8 mouse cellular contexts compared by ENCODE assay signal in the genomic region with DNA sequence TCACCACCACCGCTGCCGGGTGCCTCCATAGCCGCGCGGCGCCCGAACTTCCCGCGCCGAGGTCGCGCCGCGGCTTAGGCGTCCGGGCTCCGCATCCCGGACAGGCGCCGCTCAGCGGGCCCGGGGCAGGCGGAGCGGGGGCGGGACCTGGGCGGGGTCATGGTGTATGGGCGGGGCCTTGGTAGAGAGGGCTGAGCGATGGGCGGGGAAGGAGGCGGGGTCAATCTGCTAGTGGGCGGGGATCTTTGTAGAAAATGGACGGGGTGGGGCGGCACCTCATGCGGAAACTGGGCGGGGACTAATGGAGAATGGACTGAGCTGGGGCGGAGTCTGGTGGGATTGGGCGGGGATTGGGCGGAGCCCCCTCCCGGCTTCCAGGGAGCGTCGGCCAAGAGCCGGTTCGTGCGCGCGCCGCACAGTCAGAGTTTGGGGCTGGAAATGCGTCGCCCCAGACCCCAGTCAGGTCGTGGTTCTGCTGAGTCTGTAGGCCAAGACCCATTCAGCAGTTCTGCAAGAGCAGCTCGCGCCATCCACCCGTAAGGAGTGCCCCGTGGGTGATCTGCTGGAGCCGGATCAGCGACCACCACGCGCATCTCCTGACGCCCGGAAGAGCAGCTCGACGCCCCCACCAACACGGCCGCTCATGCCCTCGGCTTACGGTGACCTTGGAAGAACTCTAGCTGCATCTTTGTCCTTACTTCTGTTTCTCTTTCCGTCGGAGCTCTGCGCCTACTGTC. TPM values are rescaled to one million over a fixed set of nuclear protein-coding genes. Genes with fewer than 3 reads are reported as not detected.
DNase-seq lines count a peak whose midpoint lies in the region; ATAC-seq lines count a peak whose summit lies in the region.

A gene (minus strand): TSS at position 143 of the 737 bp plus-strand sequence.

- H3K4me3 ChIP-seq in embryonic facial prominence, embryonic 10.5 days, result peak within 1 kb of the TSS; percentile 74
- peak within 1 kb of the TSS; percentile 69 for H3K4me3 ChIP-seq in intestine, embryonic 15.5 days (replicated peaks)

- DNase-seq in adrenal gland, postnatal 14 days, result peak; percentile 100
- peak; percentile 100 for DNase-seq in embryonic facial prominence, embryonic 10.5 days (ENCODE audit: low spot score)
- peak; percentile 99 to 100 for DNase-seq in gastrocnemius, postnatal 4 days (ENCODE audit: low spot score in 2 of 2)
- peak; percentile 97 for DNase-seq in left cerebral cortex, postnatal 14 days (ENCODE audit: low spot score in 2 of 2)
- DNase-seq in right cerebral cortex, postnatal 14 days, result peak; percentile 98
- DNase-seq in urinary bladder, postnatal 25 days (ENCODE audit: low spot score), result peak; percentile 99

- H3K4me1 ChIP-seq in embryonic facial prominence, embryonic 10.5 days, result peaks cover 84% of the 10 kb centered on the region
- peaks cover 17% of the 10 kb centered on the region for H3K4me1 ChIP-seq in intestine, embryonic 15.5 days (replicated peaks)

- peaks cover 7% of the 10 kb centered on the region; the same call in 1 of the 2 replicates for H3K36me3 ChIP-seq in embryonic facial prominence, embryonic 10.5 days (replicated peaks)
- H3K36me3 ChIP-seq in intestine, embryonic 15.5 days, result no peaks in the 10 kb centered on the region

- H3K9me3 ChIP-seq in embryonic facial prominence, embryonic 10.5 days, result no peaks in the 10 kb centered on the region
- H3K9me3 ChIP-seq in intestine, embryonic 15.5 days, result no peaks in the 10 kb centered on the region

- peak; percentile 95 for ATAC-seq in intestine, embryonic 15.5 days
- peak; percentile 89 for ATAC-seq in megakaryocyte-erythroid progenitor cell, adult 5-6 weeks (replicated peaks; ENCODE audit: low FRiP score, low TSS enrichment, poor library complexity, severe bottlenecking)

- peak within 1 kb of the TSS; percentile 91 for H3K27ac ChIP-seq in embryonic facial prominence, embryonic 10.5 days (replicated peaks)
- H3K27ac ChIP-seq in intestine, embryonic 15.5 days, result peak within 1 kb of the TSS; percentile 45

- WGBS in embryonic facial prominence, embryonic 10.5 days, result under 1% methylated on average over 69 of the region's 69 CpGs
- WGBS in intestine, embryonic 15.5 days, result under 1% methylated on average over 69 of the region's 69 CpGs

- H3K4me2 ChIP-seq in intestine, embryonic 15.5 days (replicated peaks), result peak within 1 kb of the TSS; percentile 98

- intact Hi-C loops in left cerebral cortex, postnatal 14 days (cut with DNase I), result loop anchor here (5.0 kb wide), 5 partner anchors 42 to 122 kb away; no protein-coding TSS in a partner anchor

- H3K9ac ChIP-seq in intestine, embryonic 15.5 days, result peak within 1 kb of the TSS; percentile 75

- H3K27me3 ChIP-seq in embryonic facial prominence, embryonic 10.5 days (replicated peaks; ENCODE audit: low read depth, poor library complexity, severe bottlenecking), result 0 out of 2 replicates have a peak, but pooled peaks cover 9% of the 10 kb centered on the region
- 0 out of 2 replicates have a peak, but pooled peaks cover 4% of the 10 kb centered on the region for H3K27me3 ChIP-seq in intestine, embryonic 15.5 days (replicated peaks)

RNA-seq across cellular contexts. Expression of the gene that starts here (rescaled TPM):
- total RNA-seq in adrenal gland, postnatal 14 days (2021), result 13.6 and 18.6 TPM in 2 replicates
- polyA plus RNA-seq in embryonic facial prominence, embryonic 10.5 days (2016; fragmentation: Nextera tagmentation; extraction: Ambion mirVana), result 32.6 and 35.2 TPM in 2 replicates
- 10 to 100 TPM; 18.2 to 19.4 TPM for total RNA-seq in gastrocnemius, postnatal 4 days (2021)
- 9.6 and 10.6 TPM in 2 replicates for polyA plus RNA-seq in intestine, embryonic 15.5 days (2015; fragmentation: Nextera tagmentation; extraction: Ambion mirVana)
- total RNA-seq in left cerebral cortex, postnatal 14 days (2021), result 100 to 1,000 TPM; 119 to 132 TPM
- 34.5 and 39.2 TPM in 2 replicates for total RNA-seq in megakaryocyte-erythroid progenitor cell, adult 5-6 weeks (2014; fragmentation: Nextera tagmentation)
- 9.2 and 10.0 TPM in 2 replicates for total RNA-seq in megakaryocyte-erythroid progenitor cell, adult 5-6 weeks (2017)

Comparison
In these comparisons a context has a peak if more than half of its experiments do, and no peak if none do; other contexts are left out.
1. Peak in every context shown above with its lines: DNase-seq, ATAC-seq, H3K4me3 ChIP-seq and H3K27ac ChIP-seq.